Mouse (Mus musculus) adipose tissue, adult 10 weeks (tissue): ENCODE results near the gene Fbxo42. TPM values are rescaled to one million over a fixed set of nuclear protein-coding genes. Genes with fewer than 3 reads are reported as not detected.

Source experiments
- polyA plus RNA-seq: library from polyadenylated mRNA; stranded (reverse); fragments of 350-450 nt; fragmentation: Illumina TruSeq; extraction: RNeasy Lipid Tissue Mini Kit (QIAGEN cat#74804); gene quantifications from one replicate; pipeline ENCODE4 v1.2.3, GENCODE M21; 2014; ENCODE audit warnings: low read depth, low replicate concordance

Gene Fbxo42
- polyA plus RNA-seq: 9.8 TPM

DNA sequence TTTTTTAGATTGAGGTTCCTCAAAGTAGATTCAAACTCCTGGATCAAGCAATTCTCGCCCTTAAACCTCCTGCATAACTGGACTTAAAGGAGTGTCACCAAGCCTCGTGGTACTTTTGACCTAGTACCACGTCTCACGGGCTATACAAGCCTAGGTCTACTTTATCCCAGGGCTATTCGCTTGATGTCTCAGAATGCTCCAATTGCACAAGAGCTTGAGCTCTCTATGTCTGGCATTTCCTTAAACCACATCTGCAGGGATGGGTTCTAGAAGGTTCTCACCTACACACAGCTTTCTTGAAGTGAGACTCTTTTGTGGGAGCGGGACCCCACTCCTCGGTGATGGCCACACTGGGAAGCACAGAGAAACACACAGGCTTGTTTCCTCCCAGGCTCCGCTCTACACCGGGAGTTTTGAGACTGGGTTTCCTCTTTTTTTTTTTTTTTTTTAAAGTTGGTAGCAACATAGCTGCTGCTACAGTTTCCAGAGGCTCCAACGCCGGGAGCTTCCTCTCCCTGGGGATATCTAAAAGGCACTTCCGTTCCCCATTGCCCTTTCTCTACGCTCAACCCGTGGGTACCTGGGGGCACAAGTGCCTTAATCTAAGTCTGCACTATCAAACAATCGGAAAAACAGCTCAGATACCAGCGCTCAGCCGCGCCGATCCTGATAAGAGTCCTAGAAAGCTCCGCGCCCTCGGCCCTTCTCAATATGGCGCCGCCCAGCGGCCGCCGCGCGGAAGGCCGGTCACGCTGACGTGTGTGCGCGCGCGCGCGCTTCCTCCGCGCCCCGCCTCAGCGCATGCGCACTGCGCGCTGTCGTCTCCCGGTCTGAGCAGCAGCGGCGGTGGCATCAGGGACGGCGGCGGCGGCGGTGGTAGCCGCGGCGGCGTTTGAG, at the start of gene Fbxo42:
TSS of gene Fbxo42 (plus strand) at position 802 of the 897 bp plus-strand sequence.

DNA sequence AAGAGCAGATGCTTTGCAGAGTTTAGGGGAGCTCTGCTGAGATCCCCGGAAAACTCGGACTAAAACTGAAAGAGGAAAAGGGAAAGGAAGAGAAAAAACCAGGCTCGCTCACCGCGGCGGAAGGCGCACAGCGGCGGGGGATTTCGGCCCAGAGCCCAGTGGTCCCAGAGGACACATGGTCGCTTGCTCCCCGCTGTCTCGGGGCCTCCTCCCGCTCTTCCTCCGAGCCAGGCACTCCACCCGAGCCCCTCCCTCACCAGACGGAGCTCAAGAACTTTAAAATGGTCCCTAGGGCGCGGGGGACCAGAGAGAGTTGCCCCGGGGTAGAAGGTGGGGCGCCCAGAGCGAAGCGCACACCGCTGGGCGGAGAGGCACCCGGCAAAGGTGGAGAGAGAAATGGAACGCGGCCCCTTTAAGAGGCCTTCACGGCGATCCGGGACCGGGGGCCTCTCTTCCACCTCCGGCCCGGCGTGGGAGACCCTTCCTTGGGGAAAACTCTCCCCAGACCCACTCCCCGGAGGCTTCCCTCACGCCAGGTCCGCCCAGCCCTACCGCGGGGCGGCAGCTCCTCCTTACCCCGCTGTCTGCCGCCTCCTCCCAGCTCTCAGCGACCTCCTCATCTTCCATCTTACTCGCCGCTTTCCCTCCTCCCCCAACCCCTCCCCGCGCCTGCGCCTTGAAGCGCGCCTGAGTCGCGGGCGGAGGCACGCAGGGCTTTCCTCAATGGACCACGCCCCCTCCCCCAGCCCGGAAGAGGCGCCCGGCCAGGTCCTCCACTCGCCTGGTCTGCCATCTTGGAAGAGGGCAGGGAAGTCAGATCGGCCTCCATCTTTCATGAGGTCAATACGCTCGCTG, 8.4 kb upstream of the Fbxo42 start, which contains the start of gene Szrd1:
TSS of gene Szrd1 (minus strand) at position 660 of the 855 bp plus-strand sequence.

DNA sequence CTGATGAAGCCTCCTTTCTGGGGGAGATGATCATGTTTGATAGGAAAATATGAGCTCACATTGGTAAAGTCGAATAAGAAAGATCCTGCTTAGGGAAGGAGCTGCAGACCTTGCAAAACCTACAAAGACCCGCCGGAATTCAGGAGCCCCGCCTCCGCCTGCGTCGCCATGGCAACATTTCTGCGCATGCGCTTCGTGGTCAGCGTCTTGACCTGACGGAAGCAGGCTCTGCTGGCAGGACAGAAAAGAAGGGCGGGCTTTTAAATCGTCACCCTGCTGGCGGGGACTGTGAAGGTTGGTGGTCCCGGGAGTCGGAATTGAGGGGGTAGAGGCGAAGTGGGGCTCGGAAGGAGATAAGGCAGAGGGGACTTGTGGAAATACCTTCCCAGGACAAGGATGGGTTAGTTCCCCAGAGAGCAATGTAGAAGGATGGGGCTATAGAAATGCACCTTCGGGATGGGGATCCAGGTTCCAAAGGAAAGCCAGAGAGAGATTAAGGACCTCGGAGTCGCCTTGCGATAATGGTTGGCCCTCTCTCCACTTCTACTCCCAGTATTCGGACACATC, 66.1 kb downstream of the Fbxo42 start, which contains the start of gene Rsg1:
TSS of gene Rsg1 (plus strand) at position 187 of the 567 bp plus-strand sequence.

DNA sequence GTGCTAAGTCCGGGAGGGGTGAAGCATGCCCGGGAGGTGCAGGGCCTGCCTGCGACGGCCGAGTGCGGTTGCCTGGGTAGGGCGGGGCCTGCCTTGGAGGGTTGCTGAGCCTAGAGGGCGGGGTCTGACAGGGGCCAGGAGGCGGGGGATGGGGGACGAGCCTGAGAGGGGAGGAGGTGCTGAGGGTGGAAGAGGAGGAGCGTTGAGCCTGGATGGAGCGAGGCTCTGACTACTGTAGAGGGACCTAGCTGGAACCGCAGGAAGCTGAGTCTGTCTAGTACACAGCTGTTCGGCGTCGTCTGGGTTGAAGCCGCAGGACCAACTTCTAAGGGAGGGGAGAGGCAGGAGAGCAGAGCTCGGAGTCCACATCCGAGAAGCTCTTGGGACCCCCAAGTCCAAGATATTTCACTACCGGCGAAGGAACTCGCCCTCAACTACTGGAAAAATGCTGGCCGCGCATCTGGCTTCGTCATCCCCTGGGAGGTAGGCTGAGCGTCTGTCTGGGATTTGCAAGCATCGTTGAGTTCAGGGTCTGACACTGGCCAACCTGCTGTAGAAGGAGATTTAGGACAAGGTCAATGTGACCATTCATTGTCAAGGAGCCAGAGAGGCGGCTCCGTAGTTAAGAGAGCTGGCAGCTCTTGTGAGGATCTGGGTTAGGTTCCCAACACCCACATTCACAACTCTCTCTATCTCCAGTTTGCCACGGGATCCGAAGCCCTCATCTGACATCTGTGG, 91.8 kb downstream of the Fbxo42 start, which contains the start of gene Arhgef19:
TSS of gene Arhgef19 (plus strand) at position 112 of the 738 bp plus-strand sequence.

Other genes with a start within 250 kb of the Fbxo42 start
- gene Padi2, start 241.6 kb upstream of the Fbxo42 start, polyA plus RNA-seq: 24.0 TPM
- 129 TPM for gene Sdhb, start 186.7 kb upstream of the Fbxo42 start, polyA plus RNA-seq
- 28.6 TPM for gene Atp13a2, start 161.0 kb upstream of the Fbxo42 start, polyA plus RNA-seq
- gene Mfap2, start 137.5 kb upstream of the Fbxo42 start, polyA plus RNA-seq: 16.9 TPM
- 15.9 TPM for gene Crocc, start 87.4 kb upstream of the Fbxo42 start, polyA plus RNA-seq
- 53.0 TPM for gene Necap2, start 69.6 kb upstream of the Fbxo42 start, polyA plus RNA-seq
- 14.1 TPM for gene Spata21, start 59.6 kb upstream of the Fbxo42 start, polyA plus RNA-seq
- 40.6 TPM for gene Szrd1, start 8.1 kb upstream of the Fbxo42 start, polyA plus RNA-seq
- 0.78 TPM for gene Rsg1, start 66.0 kb downstream of the Fbxo42 start, polyA plus RNA-seq
- gene Arhgef19, start 91.6 kb downstream of the Fbxo42 start, polyA plus RNA-seq: 5.9 TPM
- gene Epha2, start 153.3 kb downstream of the Fbxo42 start, polyA plus RNA-seq: 4.4 TPM
- gene Fam131c, start 220.3 kb downstream of the Fbxo42 start, polyA plus RNA-seq: 0.93 TPM